Mouse (Mus musculus) cortical plate, adult 2 months (tissue): ENCODE data around the gene Thbs4. TPM values are rescaled to one million over a fixed set of nuclear protein-coding genes. Genes with fewer than 3 reads are reported as not detected.
A peak's percentile ranks its signal among the peaks of the same experiment; 100 is the strongest.

Experiments
- H3K27ac ChIP-seq: fragments of 200-500 bp; 2 replicates; pipeline ENCODE4 v1.5.1; 2012; ENCODE audit warnings: low read length, control low read depth, inconsistent platforms; ENCODE audit not compliant: insufficient read depth
- H3K4me1 ChIP-seq: fragments of 200-500 bp; 2 replicates; pipeline ENCODE4 v1.6.1; 2011; ENCODE audit warnings: low read length; ENCODE audit not compliant: control insufficient read depth, insufficient read depth
- H3K4me3 ChIP-seq: fragments of 200-500 bp; 2 replicates; pipeline ENCODE4 v1.5.1; 2011; ENCODE audit warnings: mild to moderate bottlenecking, low read length, control low read depth; ENCODE audit not compliant: insufficient read depth
- CTCF ChIP-seq: fragments of 200-500 bp; IDR thresholded peaks from 2 replicates; pipeline ENCODE4 v1.5.1; 2011; ENCODE audit warnings: mild to moderate bottlenecking, control low read depth, low read length; ENCODE audit not compliant: insufficient read depth; ENCODE audit errors: extremely low read depth
- POLR2A ChIP-seq: fragments of 200-500 bp; IDR thresholded peaks from 2 replicates; pipeline ENCODE4 v1.6.1; 2011; ENCODE audit warnings: mild to moderate bottlenecking, low read length, control low read depth; ENCODE audit not compliant: insufficient read depth; ENCODE audit errors: extremely low read depth
- polyA plus RNA-seq: library from polyadenylated mRNA; depleted of rRNA; stranded (reverse); fragments of >200 nt; gene quantifications from 2 replicates; pipeline ENCODE4 v1.2.3, GENCODE M21; 2012

Thbs4 gene
- polyA plus RNA-seq, 1 experiment = 11.2 TPM

DNA sequence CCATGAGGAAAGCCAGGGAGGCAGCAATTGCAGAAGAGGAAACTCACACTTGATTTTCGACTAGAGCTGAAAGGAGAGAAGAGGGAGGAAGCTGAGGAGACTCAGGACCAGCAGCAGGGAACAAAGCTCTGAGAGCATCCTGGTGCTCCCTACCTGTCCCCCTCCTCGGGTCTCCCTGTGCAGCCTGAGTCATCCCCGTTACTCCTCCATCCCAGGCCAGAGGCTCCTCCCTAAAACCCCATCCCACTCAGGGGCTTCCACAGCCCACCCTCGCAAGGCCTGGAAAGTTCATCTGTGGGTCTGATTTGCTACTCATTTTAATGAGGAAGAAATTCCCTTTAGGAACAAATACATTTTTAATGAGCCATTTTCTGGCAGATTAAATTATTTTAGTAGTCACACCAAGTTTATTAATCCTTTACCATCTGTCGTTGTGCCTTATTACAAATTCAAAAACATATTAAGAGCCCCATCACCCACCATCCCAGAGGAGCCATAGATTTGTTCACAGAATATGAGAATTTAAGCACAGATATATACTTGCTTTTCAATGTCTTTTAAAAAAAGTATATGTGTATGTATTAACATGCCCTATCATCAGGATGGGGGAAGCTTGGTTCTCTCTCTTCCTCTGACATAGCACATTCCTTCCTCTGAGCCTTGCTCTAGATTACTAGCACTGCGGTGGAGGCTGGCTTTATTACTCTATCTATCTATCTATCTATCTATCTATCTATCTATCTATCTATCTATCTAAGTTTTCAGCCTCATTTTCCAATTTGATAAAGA is 29.0 kb downstream of the Thbs4 start:
- TF ChIP-seq POLR2A = no peak
- no peak for TF ChIP-seq CTCF
- no peak overlapping the region for H3K4me3 ChIP-seq
- no peaks in the 10 kb centered on the region for H3K4me1 ChIP-seq
- no peak overlapping the region for H3K27ac ChIP-seq

DNA sequence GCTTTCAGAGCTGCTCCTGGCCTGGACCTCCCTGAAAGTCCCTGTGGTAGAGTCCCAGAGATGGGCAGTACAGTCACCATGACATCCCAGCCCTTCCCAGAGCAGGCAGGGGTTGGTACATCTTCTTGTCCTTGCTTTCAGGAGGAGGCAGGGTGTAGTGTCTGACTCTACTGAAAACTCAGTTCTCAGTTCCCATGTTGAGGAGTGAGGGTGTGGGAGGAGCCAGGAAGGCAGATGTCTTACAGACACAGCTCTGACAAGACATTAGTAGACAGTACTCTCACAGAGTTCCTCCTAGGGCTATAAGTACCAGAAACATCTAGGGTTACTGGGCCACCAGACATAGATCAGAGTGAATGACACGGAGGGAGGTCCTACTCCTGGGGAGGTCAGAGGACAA is 32.3 kb downstream of the Thbs4 start:
- Histone ChIP-seq H3K4me3 (no peak overlapping the region), H3K4me1 (peaks cover 7% of the 10 kb centered on the region), H3K27ac (no peak overlapping the region)
- no peak for TF ChIP-seq CTCF

- Histone ChIP-seq H3K4me3 (no peak overlapping the region), H3K27ac (no peak overlapping the region), H3K4me1 (peaks cover 7% of the 10 kb centered on the region)
- TF ChIP-seq POLR2A = no peak
- no peak for TF ChIP-seq CTCF
Measured at GRCm38 (mm10) chr13:92760519-92760918, 34.1 kb downstream of the Thbs4 start.

GRCm38 (mm10) chr13:92759096-92759495 is 35.5 kb downstream of the Thbs4 start:
- no peak overlapping the region for H3K4me3 ChIP-seq
- peaks cover 7% of the 10 kb centered on the region for H3K4me1 ChIP-seq
- H3K27ac ChIP-seq = no peak overlapping the region
- TF ChIP-seq POLR2A (no peak), CTCF (no peak)

DNA sequence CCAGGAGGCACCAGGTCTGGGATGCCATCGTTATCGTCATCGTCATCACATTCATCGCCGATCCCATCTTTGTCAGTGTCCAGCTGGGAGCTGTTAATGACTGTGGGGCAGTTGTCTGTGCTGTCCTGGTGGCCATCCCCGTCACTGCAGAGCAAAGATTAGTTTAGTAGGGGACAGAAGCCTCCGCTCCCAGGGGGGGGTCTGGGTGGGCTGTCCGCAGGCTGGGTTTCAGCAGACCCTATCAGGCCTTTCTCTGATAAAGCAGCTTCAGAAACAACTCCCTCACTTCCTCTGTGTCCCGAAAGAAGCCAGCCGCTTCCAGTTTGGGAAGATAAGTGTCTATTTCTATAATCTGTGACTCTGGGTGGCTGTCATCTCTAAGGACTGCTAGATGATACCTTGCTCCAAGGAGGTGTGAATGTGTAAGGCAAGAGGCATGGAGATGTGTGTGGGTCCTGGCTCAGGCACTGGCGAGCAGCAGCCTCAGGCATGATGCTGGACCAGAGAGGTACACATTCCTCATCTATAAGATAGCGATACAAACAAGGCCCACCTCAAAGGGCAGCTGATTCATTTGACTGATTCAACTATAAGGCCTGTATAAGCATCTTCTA is 36.5 kb downstream of the Thbs4 start:
- TF ChIP-seq POLR2A (no peak), CTCF (no peak)
- peaks cover 7% of the 10 kb centered on the region for H3K4me1 ChIP-seq
- no peak overlapping the region for H3K4me3 ChIP-seq
- H3K27ac ChIP-seq = no peak overlapping the region

DNA sequence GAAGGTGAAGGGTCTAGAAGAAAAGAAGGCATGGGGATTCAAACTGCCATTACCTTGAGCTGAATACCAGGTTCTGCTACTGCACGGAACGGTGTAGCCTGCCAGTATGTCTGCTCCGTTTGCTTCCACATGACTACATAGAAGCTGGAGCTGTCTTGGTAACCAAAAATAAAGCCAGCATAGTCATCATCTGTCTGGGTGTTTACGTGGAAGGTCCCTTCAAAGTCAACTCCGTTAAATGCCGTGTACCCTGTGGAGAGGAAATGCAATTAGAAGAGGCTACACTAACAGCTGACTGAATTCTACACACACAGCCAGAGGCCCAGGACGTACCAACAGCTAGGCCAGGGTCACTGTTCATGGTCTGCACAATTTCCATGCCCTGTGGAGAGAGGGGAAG is 39.6 kb downstream of the Thbs4 start:
- no peak for TF ChIP-seq CTCF
- no peak for TF ChIP-seq POLR2A
- H3K27ac ChIP-seq = no peak overlapping the region
- no peak overlapping the region for H3K4me3 ChIP-seq
- H3K4me1 ChIP-seq = peaks cover 6% of the 10 kb centered on the region

DNA sequence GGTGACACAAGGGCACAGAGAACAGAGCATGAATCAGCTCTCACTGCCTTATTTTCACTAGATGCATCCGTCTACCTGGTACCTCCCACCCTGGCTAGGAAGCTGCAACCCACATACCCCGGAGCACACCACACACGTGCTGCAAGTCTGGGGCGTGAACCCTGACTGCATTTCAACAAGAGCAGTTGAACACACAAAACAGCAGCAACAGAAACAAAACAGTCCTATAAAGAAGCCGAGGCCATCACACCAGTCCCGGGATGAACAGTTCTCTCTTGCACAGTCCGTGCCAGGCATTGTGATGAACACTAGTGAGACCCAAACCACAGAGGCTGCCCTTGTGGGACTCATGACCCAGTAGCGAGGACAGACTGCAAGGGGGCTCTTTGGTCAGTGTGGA is 40.9 kb downstream of the Thbs4 start:
- TF ChIP-seq POLR2A = no peak
- TF ChIP-seq CTCF = no peak
- peaks cover 2% of the 10 kb centered on the region; the same call in 1 of the 2 replicates for H3K4me1 ChIP-seq
- H3K27ac ChIP-seq = no peak overlapping the region
- H3K4me3 ChIP-seq = no peak overlapping the region

GRCm38 (mm10) chr13:92751726-92752565 is 42.7 kb downstream of the Thbs4 start:
- no peak overlapping the region for H3K27ac ChIP-seq
- H3K4me1 ChIP-seq = peaks cover 2% of the 10 kb centered on the region; the same call in 1 of the 2 replicates
- TF ChIP-seq POLR2A (no peak), CTCF (peak; percentile 87)
- no peak overlapping the region for H3K4me3 ChIP-seq

- Histone ChIP-seq H3K4me3 (no peak overlapping the region), H3K27ac (no peak overlapping the region), H3K4me1 (peaks cover 2% of the 10 kb centered on the region; the same call in 1 of the 2 replicates)
- TF ChIP-seq CTCF (peak; percentile 88), POLR2A (no peak)
Measured at GRCm38 (mm10) chr13:92750976-92751518, 43.6 kb downstream of the Thbs4 start.

DNA sequence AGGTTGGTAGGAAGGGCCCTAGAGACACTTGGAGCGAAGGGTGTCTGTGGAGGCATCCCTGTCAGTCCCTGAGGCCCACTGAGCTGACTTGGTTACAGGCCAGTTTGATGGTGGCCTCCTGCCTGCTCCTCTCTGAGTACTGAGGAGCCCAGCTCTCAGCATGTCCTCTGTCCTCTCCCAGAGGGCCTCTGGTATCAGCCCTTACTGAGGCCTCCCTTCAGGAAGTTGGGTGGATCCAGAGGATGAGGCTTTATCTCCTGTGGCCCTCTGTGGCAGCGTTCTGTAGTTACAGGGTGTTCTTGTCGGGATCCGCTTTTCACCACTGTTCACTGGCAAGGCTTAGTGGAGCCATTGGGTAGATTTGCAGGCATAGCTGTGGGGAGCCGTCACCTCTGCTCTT is 51.3 kb downstream of the Thbs4 start:
- Histone ChIP-seq H3K27ac (no peak overlapping the region), H3K4me1 (no peaks in the 10 kb centered on the region), H3K4me3 (no peak overlapping the region)
- TF ChIP-seq POLR2A (no peak), CTCF (no peak)
